Mouse (Mus musculus): ENCODE data around the gene Snapc5. TPM values are rescaled to one million over a fixed set of nuclear protein-coding genes. Genes with fewer than 3 reads are reported as not detected.
"Not testable (repeated sequence)": the region's sequence is repeated elsewhere in the genome, so short reads cannot be mapped to it uniquely, and the experiment has no call there.

Gene Snapc5
- 12.7 and 14.8 TPM in 2 replicates for polyA plus RNA-seq (2015; fragmentation: Nextera tagmentation; extraction: Ambion mirVana)

GRCm38 (mm10) chr9:64178974-64179646 lies at the start of gene Snapc5:
Gene Snapc5, plus strand, starts transcription at chr9:64179274.
- no peaks in the 10 kb centered on the region for H3K27me3 ChIP-seq (ENCODE audit: insufficient read depth, low read length)
- peak; percentile 93 for ATAC-seq

GRCm38 (mm10) chr9:64131623-64132022 lies 47.5 kb upstream of the Snapc5 start:
- TF ChIP-seq EP300 (IDR thresholded peaks at IDR 0.05; ENCODE audit: low read depth) (no peak), CTCF (IDR thresholded peaks at IDR 0.05; ENCODE audit: low read depth) (no peak)
- Histone ChIP-seq H3K27me3 (ENCODE audit: insufficient read depth, low read length) (no peaks in the 10 kb centered on the region), H3K9ac (replicated peaks) (no peak overlapping the region), H3K4me3 (ENCODE audit: low read depth, low read length) (no peak overlapping the region), H3K9me3 (ENCODE audit: low read length) (no peaks in the 10 kb centered on the region), H3K4me1 (ENCODE audit: insufficient read depth) (no peaks in the 10 kb centered on the region), H3K4me2 (ENCODE audit: low read depth, low read length) (no peak overlapping the region), H3K27ac (ENCODE audit: low read depth) (no peak overlapping the region), H3K36me3 (replicated peaks; ENCODE audit: insufficient read depth, low read length) (peaks cover under 1% of the 10 kb centered on the region; the same call in 1 of the 2 replicates)
- DNase-seq, result no peak
- ATAC-seq, result no peak
- WGBS (ENCODE audit: insufficient replicate concordance), result 70% methylated on average over 6 of the region's 6 CpGs

More at GRCm38 (mm10) chr9:64178974-64179646, at the start of gene Snapc5:
- Histone ChIP-seq H3K27ac (ENCODE audit: low read depth) (peak within 1 kb of the TSS; percentile 90), H3K4me2 (ENCODE audit: low read depth, low read length) (peak within 1 kb of the TSS; percentile 73), H3K9ac (replicated peaks) (peak within 1 kb of the TSS; percentile 88), H3K4me1 (ENCODE audit: insufficient read depth) (peaks cover 16% of the 10 kb centered on the region), H3K4me3 (ENCODE audit: low read depth, low read length) (peak within 1 kb of the TSS; percentile 89), H3K36me3 (replicated peaks; ENCODE audit: insufficient read depth, low read length) (peaks cover 49% of the 10 kb centered on the region), H3K9me3 (ENCODE audit: low read length) (no peaks in the 10 kb centered on the region)
- peak; percentile 90 for DNase-seq
- TF ChIP-seq CTCF (IDR thresholded peaks at IDR 0.05; ENCODE audit: low read depth) (peak; percentile 69), EP300 (IDR thresholded peaks at IDR 0.05; ENCODE audit: low read depth) (no peak)
- under 1% methylated on average over 35 of the region's 35 CpGs for WGBS (ENCODE audit: insufficient replicate concordance)

- TF ChIP-seq CTCF (IDR thresholded peaks at IDR 0.05; ENCODE audit: low read depth), result peak; percentile 76
- WGBS (ENCODE audit: insufficient replicate concordance), result 7% methylated on average over 6 of the region's 6 CpGs
- not testable (repeated sequence) for ATAC-seq; H3K9ac ChIP-seq (replicated peaks); H3K4me3 ChIP-seq (ENCODE audit: low read depth, low read length); H3K27me3 ChIP-seq (ENCODE audit: insufficient read depth, low read length); H3K9me3 ChIP-seq (ENCODE audit: low read length); H3K4me1 ChIP-seq (ENCODE audit: insufficient read depth); H3K4me2 ChIP-seq (ENCODE audit: low read depth, low read length); H3K27ac ChIP-seq (ENCODE audit: low read depth)
- peaks cover 26% of the 10 kb centered on the region for H3K36me3 ChIP-seq (replicated peaks; ENCODE audit: insufficient read depth, low read length)
- peak; percentile 44 for DNase-seq
Observed at GRCm38 (mm10) chr9:64138896-64139295, 40.2 kb upstream of the Snapc5 start.

- Histone ChIP-seq H3K36me3 (replicated peaks; ENCODE audit: insufficient read depth, low read length) (peaks cover 27% of the 10 kb centered on the region), H3K27me3 (ENCODE audit: insufficient read depth, low read length) (no peaks in the 10 kb centered on the region), H3K4me3 (ENCODE audit: low read depth, low read length) (no peak overlapping the region), H3K9me3 (ENCODE audit: low read length) (no peaks in the 10 kb centered on the region), H3K27ac (ENCODE audit: low read depth) (no peak overlapping the region), H3K4me2 (ENCODE audit: low read depth, low read length) (no peak overlapping the region), H3K9ac (replicated peaks) (no peak overlapping the region), H3K4me1 (ENCODE audit: insufficient read depth) (no peaks in the 10 kb centered on the region)
- ATAC-seq (no peak), DNase-seq (no peak)
- 65% methylated on average over 9 of the region's 9 CpGs for WGBS (ENCODE audit: insufficient replicate concordance)
- TF ChIP-seq EP300 (IDR thresholded peaks at IDR 0.05; ENCODE audit: low read depth) (no peak), CTCF (IDR thresholded peaks at IDR 0.05; ENCODE audit: low read depth) (no peak)
Observed at GRCm38 (mm10) chr9:64139879-64140278, 39.2 kb upstream of the Snapc5 start.

- Histone ChIP-seq H3K4me3 (ENCODE audit: low read depth, low read length) (no peak overlapping the region), H3K27me3 (ENCODE audit: insufficient read depth, low read length) (no peaks in the 10 kb centered on the region), H3K9me3 (ENCODE audit: low read length) (no peaks in the 10 kb centered on the region), H3K27ac (ENCODE audit: low read depth) (no peak overlapping the region), H3K36me3 (replicated peaks; ENCODE audit: insufficient read depth, low read length) (peaks cover 42% of the 10 kb centered on the region), H3K4me2 (ENCODE audit: low read depth, low read length) (no peak overlapping the region), H3K4me1 (ENCODE audit: insufficient read depth) (no peaks in the 10 kb centered on the region), H3K9ac (replicated peaks) (no peak overlapping the region)
- no peak for TF ChIP-seq CTCF (IDR thresholded peaks at IDR 0.05; ENCODE audit: low read depth)
- no peak for DNase-seq
- WGBS (ENCODE audit: insufficient replicate concordance), result 44% methylated on average over 1 of the region's 1 CpGs
- no peak for ATAC-seq
Observed at GRCm38 (mm10) chr9:64156641-64157040, 22.4 kb upstream of the Snapc5 start.

GRCm38 (mm10) chr9:64160471-64160870 lies 18.6 kb upstream of the Snapc5 start:
- Histone ChIP-seq H3K9me3 (ENCODE audit: low read length) (no peaks in the 10 kb centered on the region), H3K9ac (replicated peaks) (no peak overlapping the region), H3K4me1 (ENCODE audit: insufficient read depth) (no peaks in the 10 kb centered on the region), H3K4me3 (ENCODE audit: low read depth, low read length) (no peak overlapping the region), H3K36me3 (replicated peaks; ENCODE audit: insufficient read depth, low read length) (peaks cover 36% of the 10 kb centered on the region), H3K27me3 (ENCODE audit: insufficient read depth, low read length) (no peaks in the 10 kb centered on the region), H3K27ac (ENCODE audit: low read depth) (no peak overlapping the region), H3K4me2 (ENCODE audit: low read depth, low read length) (no peak overlapping the region)
- no peak for TF ChIP-seq CTCF (IDR thresholded peaks at IDR 0.05; ENCODE audit: low read depth)
- TF ChIP-seq EP300 (IDR thresholded peaks at IDR 0.05; ENCODE audit: low read depth), result no peak
- DNase-seq, result no peak
- WGBS (ENCODE audit: insufficient replicate concordance), result 92% methylated on average over 5 of the region's 5 CpGs
- ATAC-seq, result no peak

- H3K9ac ChIP-seq (replicated peaks); DNase-seq; H3K4me3 ChIP-seq (ENCODE audit: low read depth, low read length); H3K9me3 ChIP-seq (ENCODE audit: low read length); H3K4me2 ChIP-seq (ENCODE audit: low read depth, low read length); H3K4me1 ChIP-seq (ENCODE audit: insufficient read depth); H3K27me3 ChIP-seq (ENCODE audit: insufficient read depth, low read length); ATAC-seq; H3K27ac ChIP-seq (ENCODE audit: low read depth): not testable (repeated sequence)
- peaks cover 16% of the 10 kb centered on the region for H3K36me3 ChIP-seq (replicated peaks; ENCODE audit: insufficient read depth, low read length)
- 93% methylated on average over 3 of the region's 3 CpGs for WGBS (ENCODE audit: insufficient replicate concordance)
Observed at GRCm38 (mm10) chr9:64169967-64170366, 9.1 kb upstream of the Snapc5 start.

All from liver, postnatal 0 days (tissue).